Mouse (Mus musculus) frontal cortex, postnatal 36 days (tissue): ENCODE results near the gene Pam.

Experiments
- DNase-seq, 2 experiments: peaks; one replicate each; pipeline ENCODE4 v3.0.0; 2022; ENCODE audit warnings: low spot score in 2 of 2

Pam gene

DNA sequence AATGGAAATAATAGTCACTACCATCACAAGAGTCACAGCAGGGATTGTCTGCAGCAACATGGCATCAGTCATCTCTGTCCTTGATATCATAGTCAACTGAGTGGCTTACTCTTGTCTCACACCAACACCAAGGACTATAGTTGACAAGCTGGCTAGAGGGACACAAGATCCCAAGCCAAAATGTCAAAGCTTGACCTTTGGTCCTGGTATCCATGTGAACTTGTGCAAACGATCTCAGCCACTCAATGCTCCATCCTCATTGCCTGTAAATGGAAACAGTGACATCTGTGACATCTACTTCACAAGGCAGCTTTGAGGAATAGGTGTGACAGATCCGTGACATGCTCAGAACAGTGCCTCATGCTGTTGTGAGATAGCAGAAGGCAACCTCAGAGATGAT lies 15.0 kb downstream of the Pam start:
- DNase-seq: no peak

DNA sequence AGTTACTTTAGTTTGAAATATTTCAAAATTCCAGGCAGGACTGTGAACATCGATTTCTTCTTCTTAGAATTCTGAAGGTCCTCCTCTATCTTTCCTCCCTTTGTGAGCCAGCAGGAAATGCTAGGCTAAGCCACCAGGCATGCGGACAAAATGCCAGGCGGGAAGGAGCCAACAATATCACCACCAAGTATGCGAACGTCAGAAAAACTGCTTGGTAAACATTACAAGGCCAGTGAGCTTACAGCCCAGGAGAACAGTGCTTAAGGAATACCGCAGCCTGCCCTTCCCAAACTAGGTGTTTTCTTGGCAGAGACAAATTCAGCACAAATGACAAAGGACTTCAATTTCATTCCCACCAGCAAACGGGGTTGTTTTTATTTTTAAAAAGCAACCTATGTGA lies 15.8 kb downstream of the Pam start:
- DNase-seq: no peak

- no peak for DNase-seq
These were observed 16.7 kb downstream of the Pam start for GRCm38 (mm10) chr1:98078735-98079134.

GRCm38 (mm10) chr1:98073826-98074225 lies 21.6 kb downstream of the Pam start:
- no peak for DNase-seq

DNA sequence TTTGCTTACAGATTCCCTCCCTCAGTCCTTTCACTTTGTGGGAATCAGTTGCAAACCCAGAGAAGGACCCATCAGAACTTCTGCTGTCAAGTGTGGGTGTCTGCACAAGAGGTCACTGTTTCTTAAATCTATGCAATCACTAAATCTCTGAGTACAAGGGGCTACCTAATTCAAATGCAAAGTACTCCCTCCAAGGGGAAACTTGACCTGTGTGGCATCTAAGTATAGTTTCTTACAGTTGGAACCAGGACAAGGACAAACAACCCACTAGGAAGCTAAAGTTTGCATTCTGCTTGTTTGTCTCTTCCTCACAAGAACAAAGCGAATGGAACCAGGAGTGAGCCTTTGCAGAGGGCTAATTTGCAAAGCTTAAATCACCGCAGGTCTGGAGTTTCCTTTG lies 22.3 kb downstream of the Pam start:
- DNase-seq: no peak

GRCm38 (mm10) chr1:98072045-98072444 lies 23.4 kb downstream of the Pam start:
- no peak for DNase-seq

GRCm38 (mm10) chr1:98071436-98071835 lies 24.0 kb downstream of the Pam start:
- DNase-seq: no peak

- DNase-seq: no peak
These were observed 24.6 kb downstream of the Pam start for GRCm38 (mm10) chr1:98070743-98071325.

DNA sequence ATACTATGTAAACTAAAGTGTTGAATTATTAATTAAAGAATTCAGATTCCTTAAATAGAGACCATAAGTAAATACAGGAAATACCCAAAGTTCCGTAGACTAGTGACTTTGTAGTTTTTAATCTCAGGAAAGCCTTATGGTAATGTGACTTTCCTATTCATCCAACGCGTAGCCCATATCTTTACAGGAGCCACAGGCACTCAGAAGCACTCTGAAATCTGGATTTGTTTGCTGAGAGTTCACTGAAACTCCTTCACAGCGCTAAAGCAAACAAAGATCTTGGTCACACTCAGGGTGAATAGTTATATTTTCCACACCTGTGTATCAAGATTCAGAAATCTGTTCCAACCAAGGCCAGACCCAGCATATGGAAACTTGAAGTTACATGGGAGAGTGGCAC lies 27.3 kb downstream of the Pam start:
- no peak for DNase-seq

GRCm38 (mm10) chr1:98062074-98062473 lies 33.4 kb downstream of the Pam start:
- no peak for DNase-seq

DNA sequence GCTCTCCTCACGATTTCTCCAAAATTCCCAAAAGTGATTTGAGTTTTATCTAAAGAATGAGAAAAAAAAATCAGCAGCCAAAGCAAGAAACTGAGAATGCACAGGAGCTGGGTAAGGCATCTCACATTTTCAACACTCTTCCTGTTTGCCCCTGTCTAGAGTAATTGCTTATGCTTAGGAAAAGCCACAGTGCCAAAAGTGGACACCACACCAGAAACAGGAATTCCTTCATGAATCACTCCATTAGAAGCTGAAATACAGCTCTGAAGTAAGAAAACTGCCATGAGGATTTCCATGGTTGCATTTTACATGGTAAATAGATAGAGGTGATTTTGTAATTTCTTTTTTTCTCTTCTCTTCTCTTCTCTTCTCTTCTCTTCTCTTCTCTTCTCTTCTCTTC lies 36.0 kb downstream of the Pam start:
- no peak for DNase-seq

- DNase-seq: no peak
These were observed 38.2 kb downstream of the Pam start for GRCm38 (mm10) chr1:98056996-98057945.

DNA sequence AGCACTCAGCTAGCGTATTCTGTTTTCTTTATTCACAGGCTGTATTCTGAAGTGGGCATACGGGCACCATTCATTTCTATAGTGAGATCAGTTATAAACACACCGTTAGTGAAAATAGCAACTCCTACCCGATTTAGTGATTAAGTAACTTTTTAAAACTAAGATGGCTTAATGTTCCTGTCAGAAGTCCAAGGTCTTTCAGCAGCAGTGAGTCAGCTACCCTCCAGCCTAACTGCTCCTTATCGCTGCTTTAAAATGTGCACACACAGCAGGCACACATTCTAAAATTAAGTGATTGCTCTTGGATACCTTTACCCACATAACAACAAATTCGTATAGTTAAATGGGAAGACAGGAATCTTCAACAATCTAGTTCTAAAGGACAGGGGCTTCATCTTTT lies 39.2 kb downstream of the Pam start:
- no peak for DNase-seq

DNA sequence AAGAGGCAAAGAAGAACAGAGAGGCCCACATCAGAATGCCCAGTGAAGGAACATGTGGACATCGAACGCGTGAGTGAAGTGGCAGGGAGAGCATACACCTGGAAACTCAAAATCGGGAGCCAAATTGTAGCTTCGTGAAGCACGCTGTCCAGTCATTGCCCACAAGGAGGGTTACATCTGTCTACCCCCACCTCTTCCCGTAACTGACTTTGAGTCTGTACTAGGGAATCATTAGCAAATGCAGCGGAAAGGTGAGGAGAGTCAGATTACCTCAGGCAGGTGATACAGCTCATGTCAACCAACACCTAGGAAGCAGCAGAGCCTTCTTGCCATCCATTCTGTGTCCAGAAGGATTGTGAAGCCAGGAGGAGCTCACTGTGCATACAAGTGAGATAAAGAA lies 39.9 kb downstream of the Pam start:
- DNase-seq: no peak

DNA sequence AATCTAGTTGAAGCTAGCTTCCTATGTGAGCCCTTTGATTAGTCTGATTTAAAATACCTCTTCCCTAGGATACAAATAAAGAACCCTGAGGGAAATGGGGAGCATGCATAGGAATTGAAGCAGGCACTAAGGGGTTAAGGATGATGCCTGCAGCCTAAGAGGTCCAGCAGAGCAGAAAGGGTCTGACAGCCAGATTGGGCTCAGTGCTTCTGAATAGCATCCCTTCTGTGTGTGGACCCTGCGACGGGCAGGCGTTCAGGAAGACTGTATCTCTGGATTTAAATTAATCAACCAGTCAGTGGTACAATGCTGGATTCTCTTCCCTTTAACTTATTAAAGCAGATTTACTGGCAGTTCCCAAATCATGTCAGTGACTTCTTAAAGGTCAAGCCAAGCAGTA lies 41.5 kb downstream of the Pam start:
- no peak for DNase-seq

DNA sequence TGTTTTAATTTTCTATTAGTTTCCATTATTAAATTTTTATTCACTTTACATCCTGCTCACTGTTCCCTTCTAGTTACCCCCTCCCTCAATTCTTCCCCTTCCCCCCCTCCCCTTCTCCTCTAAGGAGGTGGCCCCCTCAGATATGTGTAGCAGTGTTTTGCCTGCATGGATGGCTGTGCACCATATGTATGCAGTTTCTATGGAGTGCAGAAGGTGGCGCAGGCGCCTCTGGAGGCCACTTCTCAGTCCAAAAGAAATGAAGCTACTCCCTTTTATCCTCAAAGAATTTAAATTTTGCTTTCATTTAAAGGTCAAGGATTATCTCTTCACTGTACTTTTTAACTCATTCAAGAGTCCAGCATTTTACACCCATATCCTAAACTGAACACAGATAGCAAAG lies 42.0 kb downstream of the Pam start:
- no peak for DNase-seq

GRCm38 (mm10) chr1:98052775-98053174 lies 42.7 kb downstream of the Pam start:
- DNase-seq: no peak

DNA sequence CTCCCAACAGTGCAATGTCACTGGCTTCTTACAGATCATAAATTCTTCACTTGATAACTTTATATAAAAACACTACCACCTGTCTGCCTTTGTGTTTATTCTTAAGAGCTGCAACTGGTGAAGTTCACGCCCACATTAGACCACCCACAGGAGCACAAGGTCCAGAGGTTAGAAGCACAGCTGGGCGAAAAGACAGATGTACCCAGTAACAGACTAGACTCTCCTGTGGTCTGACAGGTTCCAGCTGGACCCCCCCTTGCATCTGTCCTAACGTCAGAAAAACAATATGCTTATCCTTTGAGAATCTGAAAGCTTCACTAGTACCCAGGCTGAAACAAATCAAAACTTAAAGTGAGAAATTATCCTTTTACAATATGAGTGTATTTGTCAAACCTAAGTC lies 44.4 kb downstream of the Pam start:
- DNase-seq: no peak

DNA sequence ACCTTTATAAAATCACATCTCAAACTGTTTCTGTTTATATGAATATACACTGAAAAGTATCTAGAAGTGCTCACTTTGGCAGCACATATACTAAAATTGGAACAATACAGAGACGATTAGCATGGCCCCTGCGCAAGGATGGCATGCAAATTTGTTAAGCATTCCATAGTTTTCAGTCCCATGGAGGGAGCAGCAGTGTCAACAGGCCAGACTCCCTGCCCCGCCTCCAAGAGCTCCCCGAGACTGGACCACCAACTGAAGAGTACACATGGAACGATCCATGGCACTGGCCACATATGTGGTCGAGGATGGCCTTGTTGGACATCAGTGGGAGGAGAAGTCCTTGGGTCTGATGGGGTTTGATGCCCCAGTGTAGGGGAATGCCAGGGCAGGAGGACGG lies 45.7 kb downstream of the Pam start:
- DNase-seq: no peak

DNA sequence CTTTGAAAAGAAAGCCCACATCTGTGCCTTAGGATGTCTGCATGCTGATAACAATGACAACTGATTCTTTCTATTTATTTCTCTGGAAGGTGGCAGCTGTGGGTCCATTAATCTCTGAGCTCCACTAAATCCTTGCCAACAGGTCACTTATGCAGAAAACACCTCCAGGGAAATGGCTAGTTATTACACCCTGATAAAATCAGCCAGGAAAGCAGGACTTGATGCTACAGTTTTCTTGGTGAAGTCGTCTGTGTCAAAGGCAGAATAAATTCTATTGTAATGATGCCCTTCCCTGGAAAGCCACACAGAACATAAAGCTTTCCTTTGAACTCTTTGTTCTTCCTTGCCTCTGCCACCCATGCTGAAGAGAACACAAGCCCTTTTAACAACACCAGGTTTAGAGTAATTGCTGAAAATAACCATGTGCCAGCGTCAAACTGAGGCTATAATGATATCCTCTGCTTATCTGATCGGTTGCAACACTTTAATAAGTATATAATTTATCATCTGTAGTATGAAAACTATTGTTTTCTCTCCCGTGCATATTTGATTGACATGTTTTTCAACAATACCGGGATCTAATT lies 47.1 kb downstream of the Pam start:
- DNase-seq: no peak

GRCm38 (mm10) chr1:98047284-98048217 lies 47.9 kb downstream of the Pam start:
- peak; percentile 55 to 70 for DNase-seq

- no peak for DNase-seq
These were observed 53.0 kb downstream of the Pam start for GRCm38 (mm10) chr1:98042425-98042824.
